Mouse (Mus musculus) cortical plate, adult 2 months (tissue): ENCODE measurements around the gene Trmt6.

Source experiments
- CTCF ChIP-seq: fragments of 200-500 bp; IDR thresholded peaks from 2 replicates; pipeline ENCODE4 v1.5.1; 2011; ENCODE audit warnings: mild to moderate bottlenecking, control low read depth, low read length; ENCODE audit not compliant: insufficient read depth; ENCODE audit errors: extremely low read depth
- POLR2A ChIP-seq: fragments of 200-500 bp; IDR thresholded peaks from 2 replicates; pipeline ENCODE4 v1.6.1; 2011; ENCODE audit warnings: mild to moderate bottlenecking, low read length, control low read depth; ENCODE audit not compliant: insufficient read depth; ENCODE audit errors: extremely low read depth

GRCm38 (mm10) chr2:132847581-132847980 is 31.7 kb upstream of the Trmt6 start:
- no peak for TF ChIP-seq CTCF
- TF ChIP-seq POLR2A = no peak
